Mouse (Mus musculus): Measurements from ENCODE around the gene Epb41l3.

- no peak for TF ChIP-seq CTCF (IDR thresholded peaks at IDR 0.05; ENCODE audit: low read depth)
- TF ChIP-seq EP300 (IDR thresholded peaks at IDR 0.05; ENCODE audit: low read depth) = no peak
Observed at GRCm38 (mm10) chr17:69097068-69097467, 21.6 kb downstream of the Epb41l3 start.
